Mouse (Mus musculus): Measurements from ENCODE around the gene Pola1. TPM values are rescaled to one million over a fixed set of nuclear protein-coding genes. Genes with fewer than 3 reads are reported as not detected.

The Pola1 gene
- polyA plus RNA-seq, 1 experiment from 2014 or later: 25.0 TPM

DNA sequence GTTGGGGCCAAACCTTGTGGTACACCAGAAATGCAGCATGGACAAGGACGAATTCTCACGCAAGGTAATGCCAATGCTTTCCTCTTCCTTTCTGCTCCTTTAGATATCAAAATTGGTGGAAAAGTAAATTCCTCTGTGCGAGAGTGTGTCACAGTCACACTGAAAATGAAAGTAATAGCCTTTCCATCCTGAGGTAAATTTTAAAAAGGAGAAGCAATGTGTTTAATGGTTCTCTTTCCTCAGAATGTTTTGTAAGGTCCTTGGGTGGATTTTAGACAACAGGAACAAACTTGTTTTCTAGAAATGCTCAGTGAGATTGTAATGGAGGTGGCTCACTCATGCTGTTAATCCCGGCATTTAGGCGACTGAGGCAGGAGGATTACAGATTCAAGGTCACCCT, 23.2 kb upstream of the Pola1 start:
- 80% methylated on average over 5 of the region's 5 CpGs for WGBS
- no peaks in the 10 kb centered on the region for H3K9me3 ChIP-seq (ENCODE audit: low read depth, low read length)
- no peak for TF ChIP-seq CTCF (IDR thresholded peaks at IDR 0.05; ENCODE audit: low read depth)

DNA sequence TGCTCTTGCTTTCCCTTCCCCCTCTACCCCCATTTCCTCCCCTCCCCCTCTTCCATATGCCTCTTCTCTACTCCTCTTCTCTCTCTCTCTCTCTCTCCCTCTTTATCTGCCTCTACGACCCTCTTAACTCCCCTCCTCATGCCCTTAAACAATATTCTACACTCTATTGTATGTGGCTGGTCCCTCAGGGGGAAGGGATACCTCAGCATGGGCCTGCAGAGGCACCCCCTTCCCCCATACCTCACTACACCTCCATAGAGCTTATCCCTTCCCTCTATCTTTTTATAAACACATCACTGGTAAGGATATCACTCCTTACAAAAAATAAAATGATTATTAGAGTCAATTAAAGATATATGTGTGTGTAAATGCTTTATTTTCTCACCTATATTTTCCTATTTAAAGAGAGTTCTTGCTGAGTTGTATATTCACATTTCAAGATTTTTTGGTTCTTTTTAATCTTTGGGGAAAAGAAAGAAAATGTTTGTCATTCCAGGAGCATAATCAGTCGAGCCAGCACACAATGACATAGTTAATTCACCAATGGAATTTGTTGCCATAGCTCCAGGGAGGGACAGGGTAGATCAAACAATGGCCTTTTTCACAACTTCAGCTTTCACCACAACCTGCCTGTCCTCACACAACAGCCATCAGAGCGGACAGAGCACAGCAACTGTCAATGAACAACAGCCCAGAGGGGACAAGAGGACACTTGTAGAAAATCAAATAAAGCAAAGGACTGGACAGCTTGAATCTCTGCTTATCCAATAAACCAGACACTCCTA, 22.5 kb upstream of the Pola1 start, which contains the start of gene Pcyt1b:
Gene Pcyt1b (plus strand): TSS at position 646 of the 785 bp plus-strand sequence.
- H3K9me3 ChIP-seq (ENCODE audit: low read depth, low read length): no peaks in the 10 kb centered on the region
- DNase-seq (no peak), ATAC-seq (ENCODE audit: insufficient read depth) (no peak)
- H3K4me3 ChIP-seq (ENCODE audit: low read depth, low read length): no peak within 1 kb of the TSS
- no peak within 1 kb of the TSS for H3K9ac ChIP-seq
- no peaks in the 10 kb centered on the region for H3K4me1 ChIP-seq (ENCODE audit: insufficient read depth)
- no peak for TF ChIP-seq CTCF (IDR thresholded peaks at IDR 0.05; ENCODE audit: low read depth)
- no peaks in the 10 kb centered on the region for H3K36me3 ChIP-seq (ENCODE audit: insufficient read depth)
- H3K27ac ChIP-seq (ENCODE audit: low read depth): no peak within 1 kb of the TSS
- WGBS: 25% methylated on average over 3 of the region's 3 CpGs
- no peaks in the 10 kb centered on the region for H3K27me3 ChIP-seq (ENCODE audit: insufficient read depth, low read length)
- H3K4me2 ChIP-seq: no peak within 1 kb of the TSS

More for the DNA sequence above, 23.2 kb upstream of the Pola1 start:
- no peak for ATAC-seq (ENCODE audit: insufficient read depth)
- no peak for DNase-seq
- Histone ChIP-seq H3K9ac (no peak overlapping the region), H3K4me2 (no peak overlapping the region), H3K4me1 (ENCODE audit: insufficient read depth) (no peaks in the 10 kb centered on the region), H3K27ac (ENCODE audit: low read depth) (no peak overlapping the region), H3K36me3 (ENCODE audit: insufficient read depth) (no peaks in the 10 kb centered on the region), H3K27me3 (ENCODE audit: insufficient read depth, low read length) (no peaks in the 10 kb centered on the region), H3K4me3 (ENCODE audit: low read depth, low read length) (no peak overlapping the region)

DNA sequence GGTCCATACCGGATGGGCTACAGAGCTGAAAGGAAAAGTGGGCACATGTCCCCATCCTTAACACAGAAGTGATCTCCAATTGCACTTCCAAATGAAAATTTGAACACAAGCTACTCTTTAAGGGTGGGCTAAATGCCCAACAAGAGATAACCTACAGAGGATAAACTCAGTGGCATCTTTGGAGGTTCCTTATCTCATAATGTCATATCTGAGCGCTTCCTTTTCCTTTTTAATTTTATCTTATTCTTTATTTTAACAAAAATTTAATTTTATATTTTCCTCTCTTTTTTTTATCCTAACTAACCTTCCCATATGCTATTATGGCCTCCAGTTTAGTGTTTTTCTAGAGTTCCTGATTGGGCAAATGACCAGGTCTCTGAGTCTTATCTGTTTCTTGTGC, 18.8 kb upstream of the Pola1 start:
- WGBS: 81% methylated on average over 2 of the region's 2 CpGs

DNA sequence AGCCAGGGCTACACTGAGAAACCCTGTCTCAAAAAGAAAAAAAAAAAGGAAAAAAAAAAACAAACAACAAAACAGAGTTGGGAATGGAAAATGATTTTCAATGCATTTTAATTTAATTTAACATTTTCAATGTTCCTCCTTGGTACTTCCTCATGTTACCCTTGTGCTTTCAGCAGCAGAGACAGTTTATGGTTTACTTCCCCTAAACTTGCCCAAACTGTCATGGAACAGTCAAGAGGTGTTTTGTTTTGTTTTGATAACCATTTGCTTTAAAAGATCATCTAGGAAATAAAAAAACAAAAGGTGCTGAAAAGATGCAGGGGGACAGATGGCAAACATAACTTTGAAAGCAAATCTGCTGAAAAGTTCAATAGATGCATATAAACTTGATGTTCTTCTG, 12.1 kb upstream of the Pola1 start:
- Histone ChIP-seq H3K4me1 (ENCODE audit: insufficient read depth) (no peaks in the 10 kb centered on the region), H3K27ac (ENCODE audit: low read depth) (no peak overlapping the region), H3K27me3 (ENCODE audit: insufficient read depth, low read length) (no peaks in the 10 kb centered on the region), H3K36me3 (ENCODE audit: insufficient read depth) (no peaks in the 10 kb centered on the region), H3K4me3 (ENCODE audit: low read depth, low read length) (no peak overlapping the region), H3K4me2 (no peak overlapping the region), H3K9me3 (ENCODE audit: low read depth, low read length) (no peaks in the 10 kb centered on the region), H3K9ac (no peak overlapping the region)
- DNase-seq: no peak
- no peak for ATAC-seq (ENCODE audit: insufficient read depth)
- TF ChIP-seq CTCF (IDR thresholded peaks at IDR 0.05; ENCODE audit: low read depth): no peak

More for the DNA sequence above, 18.8 kb upstream of the Pola1 start:
- ATAC-seq (ENCODE audit: insufficient read depth): no peak
- no peak overlapping the region for H3K4me3 ChIP-seq (ENCODE audit: low read depth, low read length)
- no peaks in the 10 kb centered on the region for H3K27me3 ChIP-seq (ENCODE audit: insufficient read depth, low read length)
- TF ChIP-seq CTCF (IDR thresholded peaks at IDR 0.05; ENCODE audit: low read depth): no peak
- DNase-seq: no peak
- no peak overlapping the region for H3K27ac ChIP-seq (ENCODE audit: low read depth)
- no peaks in the 10 kb centered on the region for H3K36me3 ChIP-seq (ENCODE audit: insufficient read depth)
- no peaks in the 10 kb centered on the region for H3K9me3 ChIP-seq (ENCODE audit: low read depth, low read length)
- no peak overlapping the region for H3K9ac ChIP-seq
- H3K4me1 ChIP-seq (ENCODE audit: insufficient read depth): no peaks in the 10 kb centered on the region
- no peak overlapping the region for H3K4me2 ChIP-seq

DNA sequence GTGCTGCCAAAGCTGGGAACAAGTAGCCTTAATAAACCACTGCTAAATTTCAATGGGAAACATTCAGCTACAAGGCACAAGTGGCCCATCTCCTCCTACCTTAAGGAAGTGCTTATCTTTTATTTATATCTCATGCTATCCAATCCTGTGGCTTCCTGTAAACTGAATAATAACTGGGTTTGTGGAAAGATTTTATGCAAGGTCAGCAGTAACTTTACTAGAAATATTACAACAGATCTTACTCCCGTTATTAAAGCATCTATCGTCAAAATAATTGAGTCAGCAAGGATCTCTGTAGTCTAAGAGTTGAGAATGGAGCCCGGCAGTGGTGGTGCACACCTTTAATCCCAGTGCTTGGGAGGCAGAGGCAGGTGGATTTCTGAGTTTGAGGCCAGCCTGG, 11.6 kb upstream of the Pola1 start:
- H3K4me3 ChIP-seq (ENCODE audit: low read depth, low read length): no peak overlapping the region
- H3K9me3 ChIP-seq (ENCODE audit: low read depth, low read length): no peaks in the 10 kb centered on the region
- no peak overlapping the region for H3K4me2 ChIP-seq
- no peak for TF ChIP-seq CTCF (IDR thresholded peaks at IDR 0.05; ENCODE audit: low read depth)
- H3K27me3 ChIP-seq (ENCODE audit: insufficient read depth, low read length): no peaks in the 10 kb centered on the region
- H3K36me3 ChIP-seq (ENCODE audit: insufficient read depth): no peaks in the 10 kb centered on the region
- H3K27ac ChIP-seq (ENCODE audit: low read depth): no peak overlapping the region
- ATAC-seq (ENCODE audit: insufficient read depth) (no peak), DNase-seq (no peak)
- no peaks in the 10 kb centered on the region for H3K4me1 ChIP-seq (ENCODE audit: insufficient read depth)
- WGBS: 81% methylated on average over 3 of the region's 3 CpGs
- H3K9ac ChIP-seq: no peak overlapping the region

DNA sequence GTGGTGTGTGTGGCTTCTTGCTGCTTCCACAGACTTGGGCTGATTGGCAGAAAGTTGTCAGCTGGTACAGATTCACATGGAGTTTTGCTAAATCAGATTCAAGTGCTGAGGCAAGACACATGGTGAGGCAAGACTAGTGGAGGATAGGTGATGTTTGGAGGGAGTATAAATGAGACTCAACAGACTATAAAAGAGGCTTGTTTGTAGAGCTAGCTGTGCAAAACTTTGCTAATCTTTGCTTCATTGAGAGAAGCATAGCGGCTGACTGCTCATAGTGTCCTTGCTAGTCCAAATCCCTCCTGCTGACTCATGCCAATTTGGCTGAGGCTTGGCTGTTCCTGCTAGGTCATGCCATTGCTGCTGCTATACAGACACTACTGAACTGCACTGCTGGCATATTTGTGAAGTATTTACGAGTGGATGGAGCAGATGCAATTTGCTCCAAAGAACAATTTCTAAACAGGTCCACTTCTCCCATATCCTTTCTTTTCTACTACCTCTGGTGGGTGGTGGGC, 3.0 kb upstream of the Pola1 start:
- Histone ChIP-seq H3K4me3 (ENCODE audit: low read depth, low read length) (no peak overlapping the region), H3K4me1 (ENCODE audit: insufficient read depth) (no peaks in the 10 kb centered on the region), H3K9me3 (ENCODE audit: low read depth, low read length) (no peaks in the 10 kb centered on the region), H3K4me2 (no peak overlapping the region), H3K27ac (ENCODE audit: low read depth) (no peak overlapping the region), H3K36me3 (ENCODE audit: insufficient read depth) (no peaks in the 10 kb centered on the region), H3K9ac (no peak overlapping the region), H3K27me3 (ENCODE audit: insufficient read depth, low read length) (no peaks in the 10 kb centered on the region)
- TF ChIP-seq CTCF (IDR thresholded peaks at IDR 0.05; ENCODE audit: low read depth): no peak
- 70% methylated on average over 2 of the region's 2 CpGs for WGBS
- ATAC-seq (ENCODE audit: insufficient read depth): no peak
- no peak for DNase-seq

DNA sequence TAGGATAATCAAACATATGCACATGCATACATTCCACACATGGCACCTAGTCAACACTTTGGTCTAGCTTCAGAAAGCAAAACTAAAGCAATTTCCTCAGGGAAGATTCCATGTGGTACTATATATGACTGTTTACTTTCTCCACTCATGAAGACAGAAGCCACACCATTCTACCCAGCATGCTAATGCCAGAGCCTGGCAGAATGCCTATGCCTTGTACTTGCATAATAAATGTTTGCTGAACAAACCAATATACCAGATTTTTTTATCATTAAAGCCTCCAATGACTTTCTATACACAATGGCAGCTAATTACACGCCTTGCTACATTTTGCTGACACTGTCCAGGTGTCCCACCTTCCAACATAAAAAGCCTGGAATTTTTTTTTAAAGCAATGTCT, 1.7 kb downstream of the Pola1 start:
- WGBS: 63% methylated on average over 1 of the region's 1 CpGs
- Histone ChIP-seq H3K27ac (ENCODE audit: low read depth) (no peak overlapping the region), H3K4me3 (ENCODE audit: low read depth, low read length) (peak overlapping the region; percentile 54; the same call in 1 of the 2 replicates), H3K9me3 (ENCODE audit: low read depth, low read length) (no peaks in the 10 kb centered on the region), H3K9ac (no peak overlapping the region), H3K36me3 (ENCODE audit: insufficient read depth) (no peaks in the 10 kb centered on the region), H3K27me3 (ENCODE audit: insufficient read depth, low read length) (no peaks in the 10 kb centered on the region), H3K4me1 (ENCODE audit: insufficient read depth) (no peaks in the 10 kb centered on the region), H3K4me2 (peak overlapping the region; percentile 62)
- DNase-seq (peak; percentile 31), ATAC-seq (ENCODE audit: insufficient read depth) (no peak)
- TF ChIP-seq CTCF (IDR thresholded peaks at IDR 0.05; ENCODE audit: low read depth): no peak

All from lung, embryonic 14.5 days (tissue).